Mouse (Mus musculus): ENCODE measurements around the gene Smtnl1. TPM values are rescaled to one million over a fixed set of nuclear protein-coding genes. Genes with fewer than 3 reads are reported as not detected.
"Not testable (repeated sequence)": the region's sequence is repeated elsewhere in the genome, so short reads cannot be mapped to it uniquely, and the experiment has no call there.

Gene Smtnl1
- total RNA-seq, 2 experiments from 2014 or later: not detected

DNA sequence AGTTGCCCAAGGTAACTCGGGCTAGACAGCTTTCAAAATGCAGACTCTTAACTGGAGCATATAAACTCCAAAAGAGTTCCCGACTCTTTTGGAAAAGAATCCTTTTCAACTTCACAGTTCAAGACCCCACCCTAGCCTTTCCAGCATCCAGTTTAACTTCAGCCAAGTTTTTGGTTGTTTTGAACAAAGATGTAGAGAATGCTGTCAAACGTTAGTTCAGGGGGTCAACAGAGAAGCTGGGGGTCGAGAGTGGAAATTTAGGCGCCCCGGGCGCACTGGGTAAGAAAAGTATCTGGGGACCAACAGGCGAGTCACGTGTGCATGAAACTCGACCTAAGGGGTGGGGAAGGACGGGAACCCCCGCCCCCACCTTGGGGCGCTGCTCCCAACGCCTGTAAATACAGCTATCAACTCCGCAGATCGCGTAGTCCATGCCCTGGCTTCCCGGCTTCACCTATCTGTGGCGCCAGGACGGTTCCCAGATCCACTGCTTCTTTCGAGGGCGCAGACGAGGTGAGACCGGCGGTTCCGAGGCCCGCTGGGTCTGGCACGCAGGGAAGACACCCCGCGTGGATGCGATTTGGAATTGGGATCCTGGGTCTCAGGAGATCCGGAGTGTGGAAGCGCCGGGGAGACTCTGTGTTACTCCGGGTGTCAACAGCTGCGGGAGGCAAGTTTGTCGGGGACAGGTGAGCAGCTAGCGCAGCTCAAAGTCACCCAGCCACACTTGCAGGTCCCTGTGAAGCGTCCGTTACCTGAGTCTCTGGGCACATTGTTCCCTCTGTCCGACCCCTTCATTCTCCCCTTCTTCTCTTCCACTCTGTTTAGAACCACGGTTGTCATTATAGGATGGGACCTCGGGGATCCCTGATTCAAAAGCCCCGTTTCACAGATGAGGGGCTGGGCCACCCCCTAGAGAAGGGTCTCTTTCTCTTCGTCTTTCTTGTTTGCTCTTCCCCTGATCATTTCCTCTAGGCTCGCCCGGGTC, 16.8 kb upstream of the Smtnl1 start:
- DNase-seq (ENCODE audit: low spot score in 2 of 2): no peak

DNA sequence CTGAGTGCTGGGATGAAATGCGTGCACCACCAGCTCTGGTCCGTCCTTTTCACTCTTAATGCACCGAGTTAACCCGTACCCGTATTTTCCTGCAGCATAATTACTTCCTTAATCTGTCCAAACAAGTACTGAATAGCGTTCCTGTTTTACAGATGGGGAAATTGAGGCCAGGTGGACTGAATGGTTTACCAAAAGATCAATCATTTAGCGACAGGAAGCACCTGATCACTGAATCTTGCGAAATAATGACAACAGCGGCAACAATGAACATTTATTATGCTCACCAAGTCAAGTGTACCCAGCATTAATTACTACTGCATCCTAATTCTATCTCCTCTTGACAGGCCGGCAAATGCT, 16.1 kb upstream of the Smtnl1 start, which contains the start of gene Slc43a1:
Slc43a1 (plus strand) TSS at position 258 of the 357 bp plus-strand sequence.
- no peak for DNase-seq (ENCODE audit: low spot score in 2 of 2)

DNA sequence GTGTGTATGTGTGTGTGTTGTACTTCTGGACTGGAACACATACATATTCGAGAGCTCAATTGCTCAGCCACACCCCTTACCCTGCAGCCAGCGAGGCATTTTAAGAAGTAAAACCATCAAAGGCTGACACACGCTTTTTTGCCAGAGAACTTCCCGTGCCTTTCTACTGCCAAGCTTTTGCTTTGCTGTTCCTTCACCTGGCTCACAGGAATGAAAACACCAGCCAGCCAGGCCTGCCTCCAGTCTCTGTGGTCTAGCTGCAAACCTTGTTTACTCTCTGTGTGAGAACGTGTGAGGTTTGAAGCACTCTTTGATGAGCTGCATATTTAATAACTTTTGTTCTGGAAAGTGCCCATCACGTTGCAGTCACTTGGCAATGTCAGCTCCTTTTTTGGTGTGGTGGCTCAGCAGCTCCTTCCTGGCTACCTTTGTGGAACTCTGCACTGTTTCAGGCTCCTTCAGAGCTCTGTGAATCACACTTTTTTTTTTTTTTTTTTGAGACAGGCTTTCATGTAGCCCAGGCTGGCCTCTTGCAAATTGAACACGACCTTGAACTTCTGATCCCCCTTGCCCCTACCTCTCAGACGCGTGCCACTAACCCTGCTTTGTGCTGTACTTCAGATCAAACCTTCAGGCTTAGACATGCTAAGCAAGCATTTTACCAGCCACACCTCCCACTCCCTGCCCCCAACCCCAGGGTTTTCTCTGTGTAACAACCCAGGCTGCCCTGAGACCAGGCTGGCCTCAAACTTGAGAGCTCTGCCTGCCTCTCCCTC, 15.6 kb upstream of the Smtnl1 start:
- DNase-seq (ENCODE audit: low spot score in 2 of 2): no peak

DNA sequence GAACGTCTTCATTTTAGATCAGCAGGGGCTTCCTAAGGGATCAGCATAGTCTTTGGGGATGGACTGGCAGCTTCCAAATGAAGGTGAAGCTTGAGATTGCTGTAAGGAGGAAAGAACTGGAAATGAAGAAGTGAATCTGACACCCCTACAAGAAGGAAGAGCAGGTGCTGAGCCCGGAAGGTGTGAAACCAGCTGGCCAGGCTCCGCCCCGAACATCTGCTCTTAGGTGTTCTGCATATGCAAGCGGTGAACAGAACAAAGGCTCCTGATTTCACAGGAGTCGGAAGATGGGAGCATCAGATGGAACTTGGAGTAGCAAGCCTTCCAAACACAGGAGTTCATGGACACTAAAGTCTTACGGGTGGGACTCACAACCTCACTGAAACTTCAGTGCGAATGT, 14.7 kb upstream of the Smtnl1 start:
- DNase-seq (ENCODE audit: low spot score in 2 of 2): no peak

DNA sequence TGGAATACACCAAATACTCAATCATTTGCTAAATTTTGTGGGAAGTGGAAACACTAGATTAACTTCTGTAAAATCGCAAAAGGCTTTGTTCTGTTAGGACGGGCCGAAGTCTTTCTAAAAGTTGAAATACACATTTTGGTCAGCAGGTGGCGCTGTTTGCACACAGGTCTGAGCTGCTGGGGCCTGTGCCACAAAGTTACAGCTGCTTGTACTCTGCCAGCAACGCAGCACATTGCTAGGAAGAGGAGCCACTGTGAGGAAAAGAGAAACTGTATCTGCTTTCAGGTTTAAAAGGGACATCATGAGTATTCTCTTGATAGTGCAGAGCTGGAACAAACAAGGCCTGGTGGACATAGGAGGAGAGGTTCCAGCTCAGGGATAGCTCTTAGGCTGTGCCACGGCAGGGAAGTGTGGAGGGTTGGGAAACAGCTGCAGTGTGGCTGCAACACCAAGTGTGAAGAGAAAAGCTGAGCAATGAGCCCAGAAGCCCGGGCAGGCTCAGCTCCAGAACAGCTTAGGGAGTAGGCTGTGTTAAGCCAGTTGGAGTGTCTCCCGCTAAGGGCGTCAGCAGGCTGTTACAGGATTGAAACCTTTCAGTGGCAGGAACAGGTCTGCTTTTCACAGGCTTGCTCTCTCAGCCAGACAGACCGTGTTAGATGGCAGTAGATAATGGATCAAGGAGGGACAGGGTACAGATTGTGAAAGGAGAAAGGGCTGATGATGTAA, 9.4 kb upstream of the Smtnl1 start:
- peak; percentile 89 to 93 for DNase-seq (ENCODE audit: low spot score in 2 of 2)

- DNase-seq (ENCODE audit: low spot score in 2 of 2): no peak
These were observed 5.0 kb upstream of the Smtnl1 start for GRCm38 (mm10) chr2:84827283-84827920.

DNA sequence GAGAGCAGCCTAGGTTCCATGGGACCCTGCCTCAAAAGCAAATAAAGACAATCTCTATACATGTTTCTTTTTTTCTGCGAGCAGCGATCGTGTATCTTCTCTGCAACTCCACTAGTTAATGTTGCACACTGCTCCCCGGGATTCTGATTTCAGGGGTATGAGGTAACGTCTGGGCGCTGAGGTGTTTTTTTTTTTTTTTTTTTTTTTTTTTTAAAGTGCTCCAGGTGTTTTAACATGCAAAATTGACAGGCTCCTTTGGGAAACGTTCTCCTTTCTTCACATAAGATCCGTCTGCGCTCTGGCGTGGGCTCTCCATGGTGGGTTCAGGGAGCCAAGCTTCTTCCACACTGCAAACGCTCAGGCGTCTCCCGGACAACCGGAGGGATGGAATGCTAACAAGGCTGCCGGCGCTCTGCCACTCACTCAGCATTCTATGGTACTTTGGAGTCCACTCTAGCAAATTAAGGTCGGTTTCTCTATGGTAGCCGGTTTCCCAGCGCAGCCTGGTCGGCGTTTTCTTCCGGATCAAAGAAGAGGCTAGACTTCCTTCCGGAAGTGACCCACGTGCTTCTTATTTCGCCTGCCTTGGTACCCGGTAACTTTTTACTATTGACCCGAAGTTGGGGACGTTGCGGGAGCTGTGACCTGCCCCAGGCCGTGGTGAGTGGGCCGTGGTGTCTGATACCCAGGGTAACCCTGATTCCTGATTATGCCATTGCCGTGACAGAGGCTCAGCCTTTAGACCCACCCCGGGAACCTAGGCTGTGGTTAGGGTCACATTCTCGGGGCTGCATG, 4.2 kb upstream of the Smtnl1 start, which contains the start of gene Timm10:
Timm10 (plus strand) TSS at position 510 of the 795 bp plus-strand sequence.
- DNase-seq (ENCODE audit: low spot score in 2 of 2): peak; percentile 79 to 89

- no peak for DNase-seq (ENCODE audit: low spot score in 2 of 2)
These were observed 785 bp upstream of the Smtnl1 start for GRCm38 (mm10) chr2:84823237-84823636.

- DNase-seq (ENCODE audit: low spot score in 2 of 2): peak; percentile 28 to 39
These were observed 2.6 kb downstream of the Smtnl1 start for GRCm38 (mm10) chr2:84819861-84820260.

- no peak for DNase-seq (ENCODE audit: low spot score in 2 of 2)
These were observed 9.8 kb downstream of the Smtnl1 start for GRCm38 (mm10) chr2:84812676-84813075.

- DNase-seq (ENCODE audit: low spot score in 2 of 2): no peak
These were observed 10.6 kb downstream of the Smtnl1 start for GRCm38 (mm10) chr2:84811880-84812279.

DNA sequence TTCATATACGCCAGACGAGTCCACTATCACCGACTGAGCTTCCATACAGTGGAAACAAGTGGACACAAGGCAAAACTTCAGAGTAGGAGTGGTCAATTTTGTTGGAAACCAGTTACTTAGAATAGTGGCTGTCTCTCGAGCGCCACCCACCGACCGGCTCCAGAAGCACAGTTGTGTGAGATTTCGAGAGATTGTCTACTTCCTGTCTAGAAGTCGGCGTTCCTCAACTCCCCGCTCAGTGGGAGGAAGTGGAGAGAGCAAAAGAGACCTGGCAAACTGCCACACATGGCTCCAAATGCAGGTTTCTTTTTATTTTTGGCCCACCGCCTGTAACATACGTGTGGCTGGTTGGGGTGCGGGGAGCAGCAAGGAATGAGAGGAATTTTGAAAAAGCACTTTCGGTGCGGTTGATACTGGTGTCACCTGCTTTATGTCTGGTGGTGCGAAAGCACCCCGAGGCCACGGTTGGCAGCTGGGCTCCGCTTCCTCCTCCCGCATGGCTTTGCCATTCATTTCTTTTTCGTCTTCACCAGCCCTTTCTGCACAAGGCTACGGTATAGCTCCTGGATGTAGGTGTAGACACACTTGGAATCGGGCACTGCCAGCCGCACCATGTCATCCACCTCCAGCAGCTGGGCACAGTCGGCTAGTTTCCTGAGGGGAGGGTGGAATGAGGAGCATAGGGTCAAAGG, 11.4 kb downstream of the Smtnl1 start:
- DNase-seq (ENCODE audit: low spot score in 2 of 2): peak; percentile 83 to 85

DNA sequence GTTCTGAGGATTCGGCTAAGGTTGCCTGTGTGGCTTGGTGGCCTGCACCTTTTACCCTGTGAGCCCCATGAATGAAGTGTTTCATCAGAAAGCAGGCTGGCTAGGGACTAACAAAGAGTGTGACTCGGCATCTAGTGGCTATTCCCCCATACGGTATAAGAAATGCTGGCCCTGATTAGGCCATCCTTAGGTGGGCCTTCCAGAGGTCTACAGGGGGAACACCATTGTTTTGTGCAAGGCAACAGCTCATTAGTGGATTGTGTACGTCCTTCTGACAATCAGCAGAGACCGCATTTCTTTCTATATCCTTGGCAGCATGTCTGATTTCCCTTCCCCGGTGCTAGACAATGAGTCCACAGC, 11.9 kb downstream of the Smtnl1 start:
- DNase-seq (ENCODE audit: low spot score in 2 of 2): no peak

DNA sequence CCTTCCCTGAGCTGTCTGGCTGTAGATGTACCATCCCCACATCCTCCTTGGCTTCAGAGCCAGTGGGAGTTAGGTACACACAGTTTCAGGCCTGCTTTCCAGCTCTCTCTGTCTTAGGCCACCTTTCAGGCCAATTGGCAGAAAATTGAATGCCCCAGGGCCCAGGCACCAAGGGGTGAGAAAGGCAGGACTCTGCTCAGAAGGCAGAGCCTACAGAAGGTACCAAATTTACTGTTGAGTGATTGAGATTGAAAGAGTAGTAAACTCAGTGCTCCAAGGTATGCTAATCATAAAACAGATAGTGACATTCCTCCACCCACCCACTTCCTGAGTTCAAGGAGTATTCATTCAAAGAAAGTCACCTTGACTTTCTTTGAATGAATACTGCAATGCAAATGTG, 13.1 kb downstream of the Smtnl1 start:
- no peak for DNase-seq (ENCODE audit: low spot score in 2 of 2)

DNA sequence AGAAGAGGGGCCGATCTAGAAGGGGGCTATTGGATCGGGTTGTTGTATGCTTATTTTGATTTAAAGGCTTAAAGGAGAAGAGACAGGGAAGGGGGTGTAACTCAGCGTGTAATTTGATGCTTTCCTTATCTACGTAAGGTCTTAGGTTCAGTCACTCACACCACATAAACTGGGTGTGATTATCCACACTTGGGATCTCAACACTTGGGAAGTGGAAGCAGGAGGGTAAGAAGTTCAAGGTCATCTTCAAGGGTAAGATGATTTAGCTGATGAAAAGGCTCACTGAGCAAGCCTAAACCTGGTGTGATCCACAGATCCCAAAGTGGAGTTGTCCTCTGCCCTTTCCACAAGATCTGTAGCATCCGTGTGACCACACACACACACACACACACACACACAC, 15.9 kb downstream of the Smtnl1 start:
- no peak for DNase-seq (ENCODE audit: low spot score in 2 of 2)

GRCm38 (mm10) chr2:84803963-84804362, 18.5 kb downstream of the Smtnl1 start:
- DNase-seq (ENCODE audit: low spot score in 2 of 2): no peak

DNA sequence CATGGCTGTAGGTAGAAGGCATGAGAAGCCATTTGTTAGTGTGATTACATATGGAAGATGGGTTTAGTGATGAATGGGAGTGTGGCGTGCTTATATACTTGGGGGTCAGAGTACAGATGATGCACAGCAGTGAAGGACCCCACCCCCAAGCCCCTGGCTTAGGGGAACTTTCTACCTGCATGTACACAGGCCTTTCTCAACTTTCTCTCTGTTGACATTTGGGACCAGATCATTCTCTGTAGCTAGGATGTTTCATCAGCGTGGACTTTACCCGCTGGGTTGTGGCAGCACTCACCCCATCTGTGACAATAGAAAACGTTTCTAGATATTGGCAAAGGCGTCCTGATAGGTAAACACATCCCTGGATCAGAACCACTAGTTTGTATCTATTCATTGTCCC, 21.2 kb downstream of the Smtnl1 start:
- DNase-seq (ENCODE audit: low spot score in 2 of 2): not testable (repeated sequence)

- no peak for DNase-seq (ENCODE audit: low spot score in 2 of 2)
These were observed 22.1 kb downstream of the Smtnl1 start for GRCm38 (mm10) chr2:84800304-84800703.

- DNase-seq (ENCODE audit: low spot score in 2 of 2): peak; percentile 61 to 71
These were observed 23.4 kb downstream of the Smtnl1 start for GRCm38 (mm10) chr2:84799041-84799561.
